Mouse (Mus musculus): Measurements from ENCODE around the gene Afmid.

DNA sequence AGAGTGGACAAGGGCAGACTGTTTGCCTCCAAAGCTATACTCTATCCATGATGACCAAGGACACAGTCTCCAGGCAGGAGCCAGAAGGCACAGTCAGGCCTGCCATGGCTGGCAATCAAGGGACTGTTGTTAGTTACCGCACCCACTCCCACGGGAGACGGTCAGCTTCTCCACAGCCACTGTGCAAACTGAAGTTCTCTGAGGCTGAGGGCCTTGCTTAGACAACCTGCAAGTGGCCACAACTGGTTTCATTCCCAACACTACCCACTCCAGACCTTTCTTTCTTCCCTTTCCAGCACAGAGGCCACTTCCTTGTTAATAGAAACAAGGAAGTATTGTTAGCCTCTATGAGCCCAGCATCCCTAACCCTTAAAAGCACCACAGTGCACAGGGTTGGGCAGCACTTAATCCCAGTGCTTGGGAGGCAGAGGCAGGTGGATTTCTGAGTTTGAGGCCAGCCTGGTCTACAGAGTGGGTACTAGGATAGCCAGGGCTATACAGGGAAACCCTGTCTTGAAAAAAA is 22.5 kb upstream of the Afmid start:
- TF ChIP-seq EP300 (IDR thresholded peaks at IDR 0.05; ENCODE audit: low read depth) (no peak), CTCF (IDR thresholded peaks at IDR 0.05; ENCODE audit: low read depth) (no peak)
